Mouse (Mus musculus) retina, adult 2 months (tissue): Measurements from ENCODE around the gene Srsf10.

ENCODE experiments used
- DNase-seq: peaks from one replicate; pipeline ENCODE4 v3.0.0-alpha.2; 2012; ENCODE audit warnings: low read depth, low spot score

Srsf10 gene

GRCm38 (mm10) chr4:135884531-135884930 lies 29.0 kb downstream of the Srsf10 start:
- no peak for DNase-seq

- no peak for DNase-seq
Measured at GRCm38 (mm10) chr4:135885676-135886075, 30.1 kb downstream of the Srsf10 start.

DNA sequence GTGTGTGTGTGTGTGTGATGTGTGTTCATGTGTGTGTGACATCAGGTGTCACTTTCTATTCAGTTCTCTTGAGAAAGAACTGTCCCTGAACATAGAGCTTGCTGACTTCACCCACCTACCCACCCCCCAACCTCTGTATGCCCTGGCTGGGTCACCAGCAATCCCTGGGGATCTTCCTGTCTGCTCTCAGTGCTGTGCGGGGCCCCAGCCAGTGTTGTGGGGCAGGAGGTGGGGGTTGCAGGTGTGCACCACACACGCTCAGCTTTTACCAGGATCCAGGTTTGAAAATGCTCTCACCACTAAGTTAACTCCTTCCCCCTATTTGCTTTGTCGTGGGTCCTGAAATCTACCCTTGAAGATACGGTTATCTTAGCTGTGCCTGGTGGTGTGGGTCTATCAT lies 30.6 kb downstream of the Srsf10 start:
- DNase-seq, result no peak

- no peak for DNase-seq
Measured at GRCm38 (mm10) chr4:135888448-135889057, 33.0 kb downstream of the Srsf10 start.

DNA sequence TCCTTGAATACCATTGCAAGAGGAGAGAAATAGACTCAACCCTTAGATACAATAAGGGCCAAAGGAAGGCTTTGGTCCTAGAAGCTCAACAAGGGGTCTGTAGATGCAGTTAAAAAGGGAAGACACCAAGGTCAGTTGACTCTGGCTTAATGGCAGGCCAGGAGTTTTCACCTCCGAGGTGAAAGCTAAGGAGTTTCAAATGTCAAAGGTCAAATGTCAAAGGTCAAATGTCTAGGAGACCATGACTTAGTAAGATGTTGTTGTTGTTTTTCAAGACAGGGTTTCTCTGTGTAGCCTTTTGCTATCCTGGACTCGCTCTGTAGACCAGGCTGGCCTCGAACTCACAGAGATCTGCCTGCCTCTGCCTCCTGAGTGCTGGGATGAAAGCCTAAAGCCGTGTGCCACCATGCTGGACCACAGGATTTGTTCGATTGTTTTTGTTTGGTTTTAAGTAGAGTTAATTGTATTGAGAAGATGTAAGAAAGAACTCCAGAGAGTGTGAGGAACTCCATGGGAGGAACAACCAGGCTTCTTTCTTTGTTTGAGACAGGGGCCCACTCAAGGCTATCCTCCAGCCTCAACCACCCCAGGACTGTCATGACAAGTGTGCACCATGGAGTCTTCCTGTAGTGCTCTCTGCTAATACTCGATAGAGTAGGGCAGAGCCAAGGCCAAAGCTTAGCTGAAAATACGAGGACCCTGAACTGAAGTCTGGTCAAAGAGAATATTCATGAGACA lies 33.8 kb downstream of the Srsf10 start:
- no peak for DNase-seq

DNA sequence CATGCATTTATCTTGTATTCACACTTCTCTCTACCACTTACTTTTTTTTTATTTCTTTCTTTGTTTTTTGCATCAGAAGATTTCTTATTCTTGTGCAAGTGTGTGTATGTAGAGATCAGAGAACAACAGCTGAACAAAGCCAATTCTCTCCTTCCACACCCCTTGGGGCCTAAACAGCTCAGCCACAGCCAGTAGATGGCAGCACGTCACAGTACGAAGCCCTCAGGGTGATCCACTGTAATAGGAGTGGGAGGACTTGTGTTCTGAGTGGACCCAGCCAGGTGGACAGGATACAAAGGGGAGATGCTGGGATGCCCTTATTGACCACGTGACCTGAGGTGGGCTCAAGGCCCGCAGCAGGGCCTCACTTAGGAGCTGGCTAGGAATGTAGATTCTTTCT lies 34.3 kb downstream of the Srsf10 start:
- DNase-seq, result no peak

GRCm38 (mm10) chr4:135891539-135891938 lies 36.0 kb downstream of the Srsf10 start:
- no peak for DNase-seq

DNA sequence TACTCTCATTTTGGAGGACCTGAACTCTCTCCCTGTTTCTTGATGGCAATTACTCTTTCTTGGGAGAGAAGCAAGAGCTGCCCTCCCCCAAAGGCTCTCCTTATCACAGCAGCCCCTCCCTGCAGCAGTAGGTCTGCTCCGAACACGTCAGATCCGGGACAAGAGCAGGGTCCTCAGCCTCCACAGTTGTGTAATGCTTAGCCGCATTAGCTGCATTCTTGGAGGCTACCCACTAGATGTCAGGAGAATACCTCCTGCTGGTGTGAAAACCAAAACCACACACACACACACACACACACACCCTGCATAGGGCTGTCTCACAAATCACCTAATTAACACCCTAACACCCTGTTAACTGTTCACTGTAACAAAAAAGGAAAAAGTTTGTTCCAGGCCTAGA lies 37.3 kb downstream of the Srsf10 start:
- no peak for DNase-seq

GRCm38 (mm10) chr4:135895071-135895571 lies 39.6 kb downstream of the Srsf10 start, which contains the start of gene Cnr2:
TSS of gene Cnr2 (plus strand) at chr4:135895394.
- no peak for DNase-seq

DNA sequence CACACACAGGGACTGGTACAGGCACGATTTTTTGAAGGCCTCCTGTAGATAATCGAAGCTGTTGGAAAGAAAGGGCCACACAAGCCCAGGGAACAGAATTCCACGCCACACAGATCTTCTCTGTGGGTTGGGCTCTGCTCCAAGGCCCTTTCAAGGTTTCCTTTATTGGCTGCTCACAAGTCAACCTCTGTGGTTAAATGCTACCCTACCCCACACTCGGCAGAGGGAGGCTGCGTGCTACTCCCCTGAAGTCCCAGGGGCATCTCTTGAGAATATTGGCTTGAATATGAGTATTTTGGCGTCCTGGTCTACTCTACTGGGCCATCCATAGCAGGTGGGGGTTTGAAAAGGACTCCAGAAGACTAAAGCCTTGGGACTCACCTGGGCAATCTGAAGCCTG lies 40.6 kb downstream of the Srsf10 start:
- no peak for DNase-seq

DNA sequence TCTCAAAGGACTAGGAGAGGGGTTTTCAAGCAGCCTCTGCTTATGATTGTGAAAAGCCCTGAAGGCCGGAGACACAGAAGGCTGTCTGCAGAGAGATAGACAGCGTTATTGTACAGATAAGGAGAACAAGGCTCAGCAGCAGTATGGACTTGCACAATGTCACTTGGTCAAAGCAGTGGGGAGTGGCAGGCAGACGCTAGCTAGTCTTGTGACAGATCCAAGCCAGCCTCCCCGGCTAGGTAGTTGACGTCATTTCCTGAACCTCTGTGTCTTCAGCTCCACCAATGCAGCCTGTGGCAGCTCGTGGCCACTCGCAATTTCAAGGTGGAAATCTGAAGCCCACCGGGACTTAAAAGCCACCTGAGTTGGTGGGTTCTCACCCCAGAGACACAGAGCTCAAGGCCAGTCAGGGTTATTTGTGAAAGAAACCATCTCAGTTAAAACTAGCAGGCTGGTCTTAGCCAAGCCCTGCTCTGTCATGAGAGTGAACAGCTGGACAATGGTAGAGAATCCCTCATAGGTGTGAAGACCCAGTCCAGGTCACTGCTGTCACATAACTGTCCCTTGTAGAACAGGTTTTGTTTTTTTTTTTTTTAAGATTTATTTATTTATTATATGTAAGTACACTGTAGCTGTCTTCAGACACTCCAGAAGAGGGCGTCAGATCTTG lies 43.0 kb downstream of the Srsf10 start:
- DNase-seq, result no peak

GRCm38 (mm10) chr4:135899050-135899448 lies 43.5 kb downstream of the Srsf10 start:
- DNase-seq, result no peak

DNA sequence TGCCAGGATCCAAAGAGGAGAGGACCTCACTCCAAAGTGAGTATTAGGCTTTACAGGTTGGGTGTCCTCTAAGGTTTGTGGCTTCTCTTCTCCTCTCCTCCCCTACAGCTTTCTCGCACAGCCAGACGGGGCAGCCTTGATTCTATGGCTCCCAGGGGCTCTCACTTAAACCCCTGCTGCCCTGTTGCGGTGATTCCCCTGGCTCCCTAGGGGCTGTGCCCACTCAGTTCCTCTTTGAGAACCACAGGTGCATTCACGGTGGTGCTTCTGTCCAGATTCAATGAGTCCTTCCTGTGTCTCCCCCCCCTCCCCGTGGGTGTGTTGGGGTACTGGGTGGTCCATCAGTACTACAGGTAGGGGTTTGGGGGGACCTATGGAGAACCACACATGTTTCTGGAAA lies 44.5 kb downstream of the Srsf10 start:
- DNase-seq, result no peak

GRCm38 (mm10) chr4:135902606-135903242 lies 47.2 kb downstream of the Srsf10 start:
- DNase-seq, result no peak

DNA sequence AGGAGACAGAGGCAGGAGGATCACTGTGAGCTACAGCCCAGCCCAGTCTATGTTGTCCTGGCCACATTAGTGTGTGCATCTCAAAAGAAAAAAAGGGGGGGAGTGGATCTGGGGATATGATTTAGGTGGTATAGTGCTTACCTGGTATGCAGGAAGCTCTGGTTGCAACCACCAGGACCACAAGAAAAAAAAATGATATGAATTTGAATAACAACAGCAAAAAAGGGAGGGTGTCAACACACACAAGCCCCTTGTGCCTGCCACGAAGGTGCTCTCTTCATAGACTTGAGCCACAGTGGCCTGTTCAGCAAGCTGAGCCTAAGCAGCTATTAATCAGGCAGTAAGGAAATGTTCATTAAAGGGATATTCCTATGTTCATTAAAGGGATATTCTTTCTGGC lies 49.3 kb downstream of the Srsf10 start:
- DNase-seq, result no peak

DNA sequence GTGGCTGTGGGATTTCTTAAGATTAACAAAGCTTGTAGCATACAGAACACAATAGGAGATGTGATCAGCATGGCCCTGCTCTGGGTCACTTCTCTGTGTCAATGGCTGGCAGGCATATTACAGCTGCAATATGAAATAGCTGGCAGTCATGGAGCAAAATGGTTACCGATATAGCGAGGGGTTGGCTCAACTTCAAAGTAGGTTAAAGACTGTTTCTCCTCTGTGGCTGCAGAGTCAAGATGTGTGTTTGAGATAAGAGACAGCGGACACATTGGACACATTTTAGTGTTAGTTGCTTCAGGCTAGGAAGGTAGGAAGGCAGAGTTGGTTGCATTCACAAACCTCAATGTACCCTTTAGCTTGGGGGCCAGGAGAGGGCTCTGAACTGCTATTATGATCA lies 51.1 kb downstream of the Srsf10 start:
- no peak for DNase-seq

DNA sequence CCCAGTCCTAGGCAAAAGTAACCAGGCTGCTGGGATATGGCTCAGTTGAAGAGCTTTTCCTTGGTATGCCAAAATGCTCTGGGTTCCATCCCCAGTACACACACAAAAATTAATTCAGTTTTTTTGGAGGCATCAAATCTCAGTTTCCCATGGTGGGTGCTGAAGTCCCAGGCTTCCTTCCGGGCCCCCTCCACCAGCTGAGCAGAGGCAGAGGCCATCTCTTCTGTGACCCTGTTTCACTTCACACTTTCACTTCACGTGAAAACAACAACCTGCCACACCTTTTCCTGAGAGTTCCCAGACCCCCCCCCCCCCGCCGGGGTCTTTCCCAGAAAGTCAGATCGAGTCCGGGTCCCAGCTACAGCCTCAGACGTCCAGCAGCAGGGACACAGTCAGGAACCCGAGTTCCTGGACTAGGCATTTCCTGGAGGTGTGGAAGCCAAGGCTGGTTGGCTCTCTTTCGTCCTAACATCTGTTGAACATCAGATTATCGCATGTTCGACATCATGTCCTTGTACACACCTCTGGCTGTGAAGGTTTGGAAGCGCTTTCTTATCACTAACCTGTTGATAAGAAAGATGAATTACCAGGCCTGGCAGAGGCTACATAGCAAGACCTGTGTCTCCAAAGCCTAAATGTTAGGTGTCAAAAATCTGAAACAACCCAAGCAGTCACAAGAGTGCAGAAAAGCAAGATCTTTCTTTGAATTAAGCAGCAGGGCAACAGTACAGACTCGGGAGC lies 53.9 kb downstream of the Srsf10 start:
- DNase-seq, result no peak

GRCm38 (mm10) chr4:135911531-135911930 lies 56.0 kb downstream of the Srsf10 start:
- DNase-seq, result no peak

DNA sequence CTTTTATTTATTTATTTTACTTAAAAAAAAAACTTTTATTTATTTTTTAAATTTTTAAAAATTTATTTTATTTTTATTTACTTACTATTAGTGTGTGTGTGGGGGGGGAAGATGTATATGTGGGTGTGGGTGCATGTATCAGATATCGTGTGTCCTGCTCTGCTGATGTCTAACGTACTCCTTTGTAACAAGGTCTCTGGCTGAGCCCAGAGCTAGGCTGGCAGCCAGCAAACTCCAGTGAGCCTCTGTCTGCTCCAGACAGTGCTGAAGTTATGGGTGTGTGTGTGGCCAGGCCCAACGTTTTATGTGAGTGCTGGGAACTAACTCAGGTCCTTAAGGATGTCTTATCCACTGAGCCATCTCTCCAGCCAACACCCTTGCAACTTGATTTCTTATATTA lies 56.6 kb downstream of the Srsf10 start:
- no peak for DNase-seq

- DNase-seq, result no peak
Measured at GRCm38 (mm10) chr4:135912835-135913234, 57.3 kb downstream of the Srsf10 start.

GRCm38 (mm10) chr4:135913433-135913832 lies 57.9 kb downstream of the Srsf10 start:
- DNase-seq, result no peak
